Mouse (Mus musculus): ENCODE results near the gene Akap17b. TPM values are rescaled to one million over a fixed set of nuclear protein-coding genes. Genes with fewer than 3 reads are reported as not detected.

The Akap17b gene
- 3.9 and 4.4 TPM in 2 replicates for polyA plus RNA-seq (2016; fragmentation: Nextera tagmentation; extraction: Ambion mirVana)

DNA sequence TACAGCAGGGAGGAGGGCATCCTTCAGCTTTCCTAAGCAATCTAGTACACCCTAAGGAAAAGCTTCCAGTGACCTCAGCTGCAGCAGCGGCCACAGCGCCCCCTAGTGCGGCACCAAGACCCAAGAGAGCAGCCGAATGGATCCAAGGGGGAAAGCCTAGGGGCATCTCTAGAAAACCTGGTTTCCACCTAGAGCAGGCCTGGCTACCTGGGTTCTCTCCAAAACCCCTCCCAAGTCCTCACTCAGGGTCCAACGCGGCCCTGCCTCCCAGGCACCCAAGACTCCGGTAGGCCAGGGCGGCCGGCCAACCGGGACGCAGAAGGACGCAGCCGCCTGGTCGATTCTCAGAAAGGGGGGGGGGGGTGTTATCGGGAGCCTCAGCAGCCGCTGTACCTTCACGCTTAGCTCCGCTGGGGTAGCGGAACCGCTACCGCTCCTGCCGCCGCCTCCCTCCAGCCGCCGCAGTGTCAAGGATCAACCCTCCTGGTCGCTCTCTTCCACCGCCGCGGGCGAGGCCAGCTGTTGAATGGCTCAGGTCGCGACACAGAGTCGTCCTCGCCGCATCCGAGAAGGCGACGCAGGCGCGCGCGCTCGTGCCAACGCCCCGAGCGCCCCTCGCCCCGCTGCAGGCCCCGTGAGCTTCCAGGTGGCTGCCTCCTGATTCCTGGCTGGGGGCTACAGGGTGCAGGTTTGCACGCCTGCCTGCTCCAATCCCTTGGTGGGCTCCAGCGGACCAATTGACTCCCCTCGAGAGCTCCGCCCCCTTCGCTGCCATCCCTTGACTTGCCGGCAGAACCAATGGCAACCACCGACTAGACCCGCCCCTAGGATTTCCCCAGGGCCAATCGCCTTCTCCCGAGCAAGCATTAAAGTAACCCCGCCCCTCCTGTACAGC is at the start of gene Akap17b:
Gene Akap17b (minus strand): TSS at position 739 of the 895 bp plus-strand sequence.
- peak; percentile 97 for ATAC-seq (ENCODE audit: low FRiP score)
- WGBS: 29% methylated on average over 53 of the region's 60 CpGs

DNA sequence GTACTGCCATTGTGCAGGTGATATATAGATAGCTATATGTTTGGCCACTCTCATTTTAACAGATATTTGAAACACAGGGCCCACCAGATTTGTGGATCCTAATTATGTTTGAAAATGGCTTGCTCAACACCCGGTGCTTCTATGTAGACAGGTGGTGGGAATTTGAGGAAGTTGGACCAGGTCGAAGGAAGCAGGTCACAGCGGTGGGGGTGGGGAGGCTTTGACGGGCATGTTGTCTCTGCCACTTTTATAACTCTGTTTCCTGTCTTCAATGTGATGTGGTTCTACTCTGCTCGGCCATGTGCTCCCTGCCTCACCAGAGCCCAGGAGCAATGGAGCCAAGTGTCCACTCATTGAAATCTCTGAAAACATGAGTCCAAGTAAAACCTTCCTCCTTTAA is 46.2 kb upstream of the Akap17b start:
- no peaks in the 10 kb centered on the region for H3K27me3 ChIP-seq
- no peak overlapping the region for H3K4me2 ChIP-seq
- H3K9me3 ChIP-seq: no peaks in the 10 kb centered on the region
- H3K4me3 ChIP-seq (replicated peaks): no peak overlapping the region
- ATAC-seq (ENCODE audit: low FRiP score): no peak
- no peaks in the 10 kb centered on the region for H3K4me1 ChIP-seq
- no peaks in the 10 kb centered on the region for H3K36me3 ChIP-seq (replicated peaks)
- 98% methylated on average over 5 of the region's 5 CpGs for WGBS
- H3K9ac ChIP-seq: no peak overlapping the region
- no peak overlapping the region for H3K27ac ChIP-seq

More for the DNA sequence above, at the start of gene Akap17b:
- H3K36me3 ChIP-seq (replicated peaks): no peaks in the 10 kb centered on the region
- no peaks in the 10 kb centered on the region for H3K27me3 ChIP-seq
- H3K9ac ChIP-seq: peak within 1 kb of the TSS; percentile 65
- H3K4me1 ChIP-seq: peaks cover 2% of the 10 kb centered on the region; the same call in 1 of the 2 replicates
- peak within 1 kb of the TSS; percentile 61 for H3K4me3 ChIP-seq (replicated peaks)
- H3K27ac ChIP-seq: peak within 1 kb of the TSS; percentile 69
- no peaks in the 10 kb centered on the region for H3K9me3 ChIP-seq
- H3K4me2 ChIP-seq: peak within 1 kb of the TSS; percentile 47

DNA sequence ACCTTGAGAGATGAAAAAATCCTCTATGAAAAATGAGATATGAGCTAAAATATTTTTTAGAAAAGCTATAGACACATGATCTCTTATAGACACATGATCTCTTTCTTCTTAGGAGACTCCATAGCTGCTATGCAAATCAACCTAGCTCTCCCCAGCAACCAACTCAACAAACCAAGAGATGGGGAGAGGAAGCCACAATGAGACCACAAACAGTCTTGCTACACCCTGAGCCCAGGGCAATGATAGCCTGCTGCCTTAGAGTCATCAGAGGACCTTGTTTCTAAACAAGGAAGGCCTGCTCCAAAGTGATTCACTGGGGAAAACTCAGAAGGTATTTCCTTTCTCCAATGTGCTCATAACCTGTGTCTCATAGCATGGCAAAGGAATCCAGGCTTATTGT is 44.5 kb upstream of the Akap17b start:
- Histone ChIP-seq H3K9me3 (no peaks in the 10 kb centered on the region), H3K9ac (no peak overlapping the region), H3K36me3 (replicated peaks) (no peaks in the 10 kb centered on the region), H3K4me1 (no peaks in the 10 kb centered on the region), H3K4me3 (replicated peaks) (no peak overlapping the region), H3K27ac (no peak overlapping the region), H3K4me2 (no peak overlapping the region), H3K27me3 (no peaks in the 10 kb centered on the region)
- no peak for ATAC-seq (ENCODE audit: low FRiP score)

DNA sequence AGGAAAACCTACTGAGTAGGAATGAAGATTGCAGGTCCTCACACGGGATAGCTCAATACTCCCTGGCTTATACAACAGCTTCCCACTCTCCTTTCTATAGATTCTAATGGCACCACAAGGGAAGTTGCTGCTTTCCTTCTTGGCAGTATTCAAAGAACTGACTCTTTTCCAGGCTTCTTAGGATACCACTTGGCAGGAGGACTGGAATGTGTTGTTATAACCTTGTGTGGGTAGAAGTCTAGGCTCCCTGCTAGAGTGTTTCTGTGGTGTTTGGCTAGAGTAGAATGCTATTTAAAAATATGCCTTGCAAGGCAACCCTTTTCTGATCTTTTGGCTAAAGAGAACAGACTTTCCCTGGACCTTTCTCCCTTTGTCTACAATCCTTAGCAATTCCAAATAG is 31.6 kb upstream of the Akap17b start:
- H3K27ac ChIP-seq: no peak overlapping the region
- no peak overlapping the region for H3K9ac ChIP-seq
- H3K4me2 ChIP-seq: no peak overlapping the region
- ATAC-seq (ENCODE audit: low FRiP score): no peak
- no peaks in the 10 kb centered on the region for H3K4me1 ChIP-seq
- 61% methylated on average over 1 of the region's 1 CpGs for WGBS
- no peaks in the 10 kb centered on the region for H3K36me3 ChIP-seq (replicated peaks)
- no peaks in the 10 kb centered on the region for H3K9me3 ChIP-seq
- H3K27me3 ChIP-seq: no peaks in the 10 kb centered on the region
- H3K4me3 ChIP-seq (replicated peaks): no peak overlapping the region

DNA sequence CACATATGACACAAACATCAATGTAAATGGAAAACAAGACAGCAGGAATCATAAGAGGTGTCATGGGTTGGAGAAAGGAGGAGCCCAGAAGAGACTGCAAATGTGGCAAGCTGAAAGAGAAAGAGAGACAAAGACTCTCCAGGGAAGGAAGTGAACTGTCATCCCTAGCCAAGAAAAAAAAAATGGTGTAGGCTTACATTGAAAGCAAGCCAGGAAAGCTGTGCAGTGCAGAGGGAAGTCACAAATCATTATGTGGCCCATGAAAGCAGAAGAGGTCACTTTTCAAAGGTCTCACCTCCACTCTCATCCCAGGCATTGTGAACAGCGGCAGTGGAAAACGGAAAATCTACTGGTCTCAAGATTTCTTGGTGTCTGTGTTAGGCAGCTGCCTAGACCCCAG is 27.5 kb upstream of the Akap17b start:
- H3K9me3 ChIP-seq: no peaks in the 10 kb centered on the region
- no peaks in the 10 kb centered on the region for H3K36me3 ChIP-seq (replicated peaks)
- H3K4me1 ChIP-seq: no peaks in the 10 kb centered on the region
- WGBS: 57% methylated on average over 2 of the region's 2 CpGs
- H3K4me2 ChIP-seq: no peak overlapping the region
- no peaks in the 10 kb centered on the region for H3K27me3 ChIP-seq
- no peak overlapping the region for H3K27ac ChIP-seq
- no peak for ATAC-seq (ENCODE audit: low FRiP score)
- H3K9ac ChIP-seq: no peak overlapping the region
- H3K4me3 ChIP-seq (replicated peaks): no peak overlapping the region

DNA sequence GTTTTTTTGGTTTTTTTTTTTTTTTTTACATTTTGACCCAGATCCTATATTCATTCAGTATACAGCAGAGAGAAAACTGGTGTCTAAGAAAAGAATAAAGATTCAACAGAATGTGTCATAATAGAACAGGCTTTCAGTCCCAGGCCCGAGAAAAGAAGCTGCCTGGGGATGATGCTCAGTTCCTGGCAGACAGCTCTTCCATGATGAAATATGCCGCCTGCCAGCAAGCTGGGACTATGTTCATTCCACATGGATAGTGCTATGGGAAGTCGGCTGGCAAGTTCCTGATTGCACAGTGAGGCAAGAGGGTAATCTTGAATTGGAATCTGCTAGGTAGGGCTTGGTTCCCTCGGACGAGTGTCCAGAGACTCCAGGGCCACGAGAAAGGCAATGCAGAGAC is 5.1 kb downstream of the Akap17b start:
- Histone ChIP-seq H3K36me3 (replicated peaks) (no peaks in the 10 kb centered on the region), H3K27ac (no peak overlapping the region), H3K9ac (no peak overlapping the region), H3K27me3 (no peaks in the 10 kb centered on the region), H3K9me3 (no peaks in the 10 kb centered on the region), H3K4me2 (no peak overlapping the region), H3K4me3 (replicated peaks) (no peak overlapping the region), H3K4me1 (peaks cover 2% of the 10 kb centered on the region; the same call in 1 of the 2 replicates)
- ATAC-seq (ENCODE audit: low FRiP score): no peak
- 83% methylated on average over 6 of the region's 6 CpGs for WGBS

DNA sequence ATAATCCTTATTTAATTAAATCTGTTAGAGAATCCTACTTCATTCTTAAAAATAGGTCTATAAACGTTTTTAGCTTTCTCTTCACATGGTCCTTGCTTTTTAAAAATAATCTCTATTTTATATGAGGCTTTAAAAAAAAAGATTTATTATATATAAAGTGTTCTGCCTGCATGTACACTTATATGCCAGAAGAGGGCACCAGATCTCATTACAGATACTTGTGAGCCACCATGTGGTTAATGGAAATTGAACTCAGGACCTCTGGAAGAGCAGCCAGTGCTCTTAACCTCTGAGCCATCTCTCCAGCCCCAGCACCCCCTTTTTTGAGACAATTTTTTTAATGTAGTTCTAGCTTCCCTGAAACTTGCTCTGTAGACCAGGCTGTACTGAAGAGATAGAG is 14.4 kb downstream of the Akap17b start:
- no peak overlapping the region for H3K4me3 ChIP-seq (replicated peaks)
- H3K27me3 ChIP-seq: no peaks in the 10 kb centered on the region
- no peaks in the 10 kb centered on the region for H3K36me3 ChIP-seq (replicated peaks)
- ATAC-seq (ENCODE audit: low FRiP score): no peak
- H3K4me2 ChIP-seq: no peak overlapping the region
- 0% methylated on average over 1 of the region's 1 CpGs for WGBS
- H3K9me3 ChIP-seq: no peaks in the 10 kb centered on the region
- no peaks in the 10 kb centered on the region for H3K4me1 ChIP-seq
- H3K9ac ChIP-seq: no peak overlapping the region
- no peak overlapping the region for H3K27ac ChIP-seq

DNA sequence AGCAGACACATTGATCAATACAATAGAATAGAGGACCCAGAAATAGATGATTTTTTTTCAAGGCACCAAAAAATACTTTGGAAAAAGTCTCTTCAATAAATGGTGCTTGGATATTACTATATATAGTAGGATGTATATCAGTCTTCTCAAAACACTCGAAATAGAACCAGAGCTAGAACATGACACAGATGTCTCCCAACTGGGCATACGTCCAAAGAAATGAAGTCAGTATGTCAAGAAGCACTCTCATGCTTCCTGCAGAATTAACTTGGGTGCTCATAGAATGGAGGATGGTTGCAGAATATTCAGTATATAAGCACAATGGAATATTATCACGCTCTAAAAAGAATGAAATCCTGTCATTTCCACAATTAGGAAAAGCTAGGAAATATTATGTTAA is 17.1 kb downstream of the Akap17b start:
- Histone ChIP-seq H3K27me3 (no peaks in the 10 kb centered on the region), H3K9me3 (no peaks in the 10 kb centered on the region), H3K27ac (no peak overlapping the region), H3K9ac (no peak overlapping the region), H3K4me1 (no peaks in the 10 kb centered on the region), H3K4me2 (no peak overlapping the region), H3K4me3 (replicated peaks) (no peak overlapping the region), H3K36me3 (replicated peaks) (no peaks in the 10 kb centered on the region)
- ATAC-seq (ENCODE audit: low FRiP score): no peak
- 76% methylated on average over 3 of the region's 3 CpGs for WGBS

DNA sequence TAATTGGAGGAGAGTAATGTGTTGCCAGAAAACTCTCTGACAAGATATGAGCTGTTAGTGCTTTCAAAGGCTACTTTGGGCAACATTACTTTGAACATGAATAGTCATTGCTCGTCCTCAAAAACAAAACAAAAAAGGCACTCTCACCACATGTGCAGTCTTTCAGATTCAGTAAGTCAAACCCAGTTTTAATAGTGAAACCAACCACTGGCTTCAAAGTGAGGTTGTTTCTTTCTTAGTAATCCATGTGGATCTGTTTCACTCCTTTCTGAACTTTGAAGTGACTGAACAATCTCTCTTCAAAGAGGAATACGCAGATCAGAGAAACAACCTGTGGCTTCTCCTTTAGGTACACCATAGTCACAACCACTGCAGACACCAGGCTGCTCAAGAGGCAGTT is 36.1 kb downstream of the Akap17b start:
- WGBS: 86% methylated on average over 2 of the region's 2 CpGs
- H3K36me3 ChIP-seq (replicated peaks): peaks cover 19% of the 10 kb centered on the region
- no peaks in the 10 kb centered on the region for H3K27me3 ChIP-seq
- H3K4me2 ChIP-seq: no peak overlapping the region
- no peaks in the 10 kb centered on the region for H3K4me1 ChIP-seq
- H3K27ac ChIP-seq: no peak overlapping the region
- no peak overlapping the region for H3K9ac ChIP-seq
- H3K4me3 ChIP-seq (replicated peaks): no peak overlapping the region
- no peaks in the 10 kb centered on the region for H3K9me3 ChIP-seq
- ATAC-seq (ENCODE audit: low FRiP score): no peak

DNA sequence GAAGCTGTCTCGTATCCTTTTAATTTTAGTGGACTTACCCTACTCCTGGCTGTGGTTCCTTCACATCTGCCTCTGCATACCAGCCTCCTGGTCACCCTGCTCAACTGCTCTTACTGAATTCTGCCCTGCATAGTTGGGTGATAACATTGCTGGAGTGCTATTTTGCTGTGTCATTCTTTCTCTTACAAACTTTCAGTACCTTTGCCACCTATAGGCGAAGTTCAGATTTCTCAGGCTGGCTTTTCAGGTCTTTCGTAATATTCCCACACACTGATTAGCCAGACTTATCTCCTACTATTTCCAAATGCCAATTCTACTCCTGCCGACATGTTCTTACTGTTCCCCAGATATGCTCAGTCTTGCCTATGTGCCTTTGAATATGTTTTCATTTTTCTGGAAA is 41.2 kb downstream of the Akap17b start:
- Histone ChIP-seq H3K9me3 (no peaks in the 10 kb centered on the region), H3K4me3 (replicated peaks) (no peak overlapping the region), H3K4me1 (peaks cover 5% of the 10 kb centered on the region), H3K36me3 (replicated peaks) (peaks cover 22% of the 10 kb centered on the region), H3K27ac (no peak overlapping the region), H3K27me3 (no peaks in the 10 kb centered on the region), H3K4me2 (no peak overlapping the region), H3K9ac (no peak overlapping the region)
- WGBS: 85% methylated on average over 4 of the region's 4 CpGs
- ATAC-seq (ENCODE audit: low FRiP score): no peak

DNA sequence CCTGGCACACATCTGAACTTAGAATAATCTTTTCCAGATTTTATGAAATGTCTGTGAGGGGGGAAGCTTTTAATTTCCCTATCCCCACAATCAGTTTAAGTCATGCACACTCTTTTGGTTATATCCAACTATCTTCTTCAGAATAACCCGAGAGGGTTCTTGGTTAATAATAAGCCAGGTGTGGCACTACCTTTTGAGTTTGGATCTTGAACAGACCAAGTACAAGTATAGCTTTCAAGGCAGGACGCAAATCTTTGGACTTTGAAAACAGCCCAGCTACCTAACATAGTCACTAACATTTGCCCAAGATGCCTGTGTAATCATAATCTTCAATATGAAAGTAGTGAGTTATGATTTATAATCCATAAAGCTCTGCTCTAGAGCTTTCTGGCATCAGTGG is 42.3 kb downstream of the Akap17b start:
- no peak overlapping the region for H3K4me3 ChIP-seq (replicated peaks)
- no peak overlapping the region for H3K9ac ChIP-seq
- ATAC-seq (ENCODE audit: low FRiP score): no peak
- H3K27me3 ChIP-seq: no peaks in the 10 kb centered on the region
- H3K27ac ChIP-seq: no peak overlapping the region
- peaks cover 22% of the 10 kb centered on the region for H3K36me3 ChIP-seq (replicated peaks)
- no peaks in the 10 kb centered on the region for H3K9me3 ChIP-seq
- 86% methylated on average over 2 of the region's 2 CpGs for WGBS
- peaks cover 5% of the 10 kb centered on the region for H3K4me1 ChIP-seq
- no peak overlapping the region for H3K4me2 ChIP-seq

DNA sequence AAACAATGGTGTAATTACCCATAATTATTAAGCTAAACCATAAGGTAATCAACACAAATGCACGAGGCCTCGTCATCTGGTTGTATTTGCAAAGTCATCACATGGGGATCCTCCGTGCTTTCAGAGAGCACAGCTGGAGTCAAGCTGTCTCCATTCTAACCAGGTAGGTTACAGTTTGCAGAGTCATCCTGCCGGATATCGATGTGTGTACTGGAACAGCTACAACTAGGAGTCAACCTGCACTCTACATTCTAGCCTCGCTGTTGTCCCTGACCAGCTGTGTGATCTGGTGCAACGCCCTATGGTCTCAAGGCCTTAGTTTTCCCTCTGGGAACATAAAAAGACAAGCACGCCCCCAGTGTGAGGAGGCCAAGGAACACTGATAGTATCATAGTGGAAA is 45.1 kb downstream of the Akap17b start:
- peak overlapping the region; percentile 58 for H3K4me2 ChIP-seq
- no peaks in the 10 kb centered on the region for H3K9me3 ChIP-seq
- 64% methylated on average over 8 of the region's 8 CpGs for WGBS
- H3K4me1 ChIP-seq: peaks cover 5% of the 10 kb centered on the region
- no peaks in the 10 kb centered on the region for H3K27me3 ChIP-seq
- H3K9ac ChIP-seq: no peak overlapping the region
- no peak overlapping the region for H3K27ac ChIP-seq
- no peak for ATAC-seq (ENCODE audit: low FRiP score)
- peak overlapping the region; percentile 64; the same call in 1 of the 2 replicates for H3K4me3 ChIP-seq (replicated peaks)
- peaks cover 14% of the 10 kb centered on the region for H3K36me3 ChIP-seq (replicated peaks)

DNA sequence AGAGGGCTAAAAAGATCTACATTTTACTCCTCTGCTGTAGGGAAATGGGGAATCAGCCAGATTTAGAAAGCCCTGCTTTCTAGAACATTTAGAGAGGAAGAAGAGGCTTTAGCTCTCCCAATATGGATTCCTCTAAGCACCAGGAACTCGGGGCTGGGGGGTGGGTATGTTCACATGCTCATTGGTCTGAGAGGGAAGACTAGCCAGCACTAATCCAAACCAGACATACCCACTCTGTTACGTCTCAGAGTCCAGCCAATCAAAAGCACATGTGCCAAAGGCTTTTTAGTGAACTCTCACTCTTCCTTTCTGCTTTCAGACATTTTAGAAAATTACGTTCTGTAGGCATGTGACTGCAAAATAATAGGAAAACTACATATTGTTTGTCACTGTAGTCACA is 45.5 kb downstream of the Akap17b start:
- H3K36me3 ChIP-seq (replicated peaks): peaks cover 12% of the 10 kb centered on the region
- H3K9me3 ChIP-seq: no peaks in the 10 kb centered on the region
- H3K4me1 ChIP-seq: peaks cover 5% of the 10 kb centered on the region
- WGBS: 42% methylated on average over 3 of the region's 3 CpGs
- H3K4me3 ChIP-seq (replicated peaks): peak overlapping the region; percentile 64
- no peak for ATAC-seq (ENCODE audit: low FRiP score)
- H3K4me2 ChIP-seq: peak overlapping the region; percentile 58
- H3K27ac ChIP-seq: no peak overlapping the region
- H3K9ac ChIP-seq: peak overlapping the region; percentile 76
- H3K27me3 ChIP-seq: no peaks in the 10 kb centered on the region
